In genomic region chr9:63067054-63067406, GRCm38 (mm10) we compare ENCODE assay signal across 19 mouse cellular contexts.
DNase-seq lines count a peak whose midpoint lies in the region; ATAC-seq and TF ChIP-seq lines count a peak whose summit lies in the region.
"Had no signal": no experiment of that assay in that cellular context is flagged by ENCODE, and none has a peak within 500 bp of the region (broad histone marks: within the 10 kb centered on the region; RNA-seq: fewer than 3 reads in every experiment).

No protein-coding gene starts in this region.

- peak; percentile 34; the same call in 1 of the 2 replicates for TF ChIP-seq CTCF in forebrain, postnatal 0 days (IDR thresholded peaks at IDR 0.05; ENCODE audit: low read depth)
- peak; percentile 49 for TF ChIP-seq CTCF in kidney, postnatal 0 days (IDR thresholded peaks at IDR 0.05; ENCODE audit: low read depth)

- ATAC-seq in forebrain, postnatal 0 days, result no peak
- no peak for ATAC-seq in forebrain, embryonic 15.5 days (replicated peaks)
- no peak for ATAC-seq in kidney, postnatal 0 days (replicated peaks; ENCODE audit: low FRiP score, low read depth)
- no peak for ATAC-seq in kidney, embryonic 15.5 days (replicated peaks; ENCODE audit: low FRiP score)
- ATAC-seq in limb, embryonic 15.5 days (ENCODE audit: insufficient number of reproducible peaks, low FRiP score, low TSS enrichment, low read depth), result no peak
- ATAC-seq in monocyte, adult 5-6 weeks (replicated peaks; ENCODE audit: insufficient number of reproducible peaks, low FRiP score, low TSS enrichment, poor library complexity, severe bottlenecking), result no peak

- no peaks in the 10 kb centered on the region for H3K4me1 ChIP-seq in forebrain, postnatal 0 days (ENCODE audit: insufficient read depth)
- peaks cover 4% of the 10 kb centered on the region; the same call in 1 of the 2 replicates for H3K4me1 ChIP-seq in forebrain, embryonic 15.5 days
- 0 out of 2 replicates have a peak, but pooled peaks cover 4% of the 10 kb centered on the region for H3K4me1 ChIP-seq in kidney, postnatal 0 days (replicated peaks; ENCODE audit: insufficient read depth, low read length)
- no peaks in the 10 kb centered on the region for H3K4me1 ChIP-seq in kidney, embryonic 15.5 days
- H3K4me1 ChIP-seq in limb, embryonic 15.5 days, result peaks cover 17% of the 10 kb centered on the region
- H3K4me1 ChIP-seq: neural tube, embryonic 13.5 days had no signal

- H3K27me3 ChIP-seq in forebrain, postnatal 0 days (ENCODE audit: insufficient read depth, low read length), result no peaks in the 10 kb centered on the region
- H3K27me3 ChIP-seq in forebrain, embryonic 15.5 days, result no peaks in the 10 kb centered on the region
- H3K27me3 ChIP-seq in kidney, postnatal 0 days (ENCODE audit: insufficient read depth, low read length), result no peaks in the 10 kb centered on the region
- H3K27me3 ChIP-seq in kidney, embryonic 15.5 days, result no peaks in the 10 kb centered on the region
- H3K27me3 ChIP-seq in limb, embryonic 15.5 days, result no peaks in the 10 kb centered on the region
- H3K27me3 ChIP-seq: embryonic facial prominence, embryonic 15.5 days; limb, embryonic 12.5 days; neural tube, embryonic 13.5 days had no signal

- H3K4me3 ChIP-seq in forebrain, postnatal 0 days (ENCODE audit: low read depth, low read length), result no peak overlapping the region
- H3K4me3 ChIP-seq in forebrain, embryonic 15.5 days, result no peak overlapping the region
- H3K4me3 ChIP-seq in kidney, postnatal 0 days (replicated peaks; ENCODE audit: low read depth, low read length), result no peak overlapping the region
- H3K4me3 ChIP-seq in kidney, embryonic 15.5 days (replicated peaks), result no peak overlapping the region
- no peak overlapping the region for H3K4me3 ChIP-seq in limb, embryonic 15.5 days
- H3K4me3 ChIP-seq: embryonic facial prominence, embryonic 15.5 days; forebrain, embryonic 10.5 days; left cerebral cortex, adult 2 months; limb, embryonic 12.5 days; neural tube, embryonic 13.5 days had no signal

- H3K4me2 ChIP-seq in forebrain, postnatal 0 days (ENCODE audit: low read depth), result no peak overlapping the region
- H3K4me2 ChIP-seq in forebrain, embryonic 15.5 days (replicated peaks), result no peak overlapping the region
- H3K4me2 ChIP-seq in kidney, postnatal 0 days (ENCODE audit: low read length), result no peak overlapping the region
- H3K4me2 ChIP-seq in kidney, embryonic 15.5 days, result no peak overlapping the region
- no peak overlapping the region for H3K4me2 ChIP-seq in limb, embryonic 15.5 days
- H3K4me2 ChIP-seq: embryonic facial prominence, embryonic 15.5 days; limb, embryonic 12.5 days; midbrain, embryonic 11.5 days; neural tube, embryonic 13.5 days had no signal

- 71% methylated on average over 2 of the region's 2 CpGs for WGBS in forebrain, postnatal 0 days
- 68% methylated on average over 2 of the region's 2 CpGs for WGBS in forebrain, embryonic 15.5 days
- WGBS in kidney, postnatal 0 days, result 72% methylated on average over 2 of the region's 2 CpGs
- 70% methylated on average over 2 of the region's 2 CpGs for WGBS in kidney, embryonic 15.5 days
- WGBS in limb, embryonic 15.5 days, result 52% methylated on average over 2 of the region's 2 CpGs

- H3K36me3 ChIP-seq in forebrain, postnatal 0 days (ENCODE audit: insufficient read depth), result no peaks in the 10 kb centered on the region
- H3K36me3 ChIP-seq in forebrain, embryonic 15.5 days, result no peaks in the 10 kb centered on the region
- no peaks in the 10 kb centered on the region for H3K36me3 ChIP-seq in kidney, postnatal 0 days (ENCODE audit: insufficient read depth, low read length)
- no peaks in the 10 kb centered on the region for H3K36me3 ChIP-seq in kidney, embryonic 15.5 days
- H3K36me3 ChIP-seq in limb, embryonic 15.5 days, result no peaks in the 10 kb centered on the region
- H3K36me3 ChIP-seq: embryonic facial prominence, embryonic 15.5 days; forebrain, embryonic 10.5 days; limb, embryonic 12.5 days; neural tube, embryonic 13.5 days had no signal

- DNase-seq in forebrain, postnatal 0 days, result no peak
- DNase-seq in kidney, postnatal 0 days (ENCODE audit: low spot score), result peak; percentile 58
- DNase-seq in 3T3-L1 (ENCODE audit: low read depth, low spot score), result peak; percentile 50
- DNase-seq in thymus, postnatal 10 days (ENCODE audit: low spot score in 2 of 2), result no peak
- DNase-seq: adrenal gland, postnatal 36 days; cerebellum, adult 8-10 months; heart, postnatal 4 days; kidney, postnatal 10 days; thymus, postnatal 14 days had no signal

- H3K27ac ChIP-seq in forebrain, postnatal 0 days (ENCODE audit: low read depth, low read length), result no peak overlapping the region
- no peak overlapping the region for H3K27ac ChIP-seq in forebrain, embryonic 15.5 days (replicated peaks)
- no peak overlapping the region for H3K27ac ChIP-seq in kidney, postnatal 0 days
- H3K27ac ChIP-seq in kidney, embryonic 15.5 days, result no peak overlapping the region
- peak overlapping the region; percentile 77 for H3K27ac ChIP-seq in limb, embryonic 15.5 days
- H3K27ac ChIP-seq: embryonic facial prominence, embryonic 15.5 days; forebrain, embryonic 10.5 days; left cerebral cortex, adult 2 months; limb, embryonic 12.5 days; neural tube, embryonic 13.5 days had no signal

- H3K9ac ChIP-seq in forebrain, postnatal 0 days, result no peak overlapping the region
- no peak overlapping the region for H3K9ac ChIP-seq in forebrain, embryonic 15.5 days (replicated peaks)
- no peak overlapping the region for H3K9ac ChIP-seq in kidney, postnatal 0 days (ENCODE audit: low read depth, low read length)
- H3K9ac ChIP-seq in kidney, embryonic 15.5 days, result no peak overlapping the region
- H3K9ac ChIP-seq in limb, embryonic 15.5 days, result no peak overlapping the region
- H3K9ac ChIP-seq: embryonic facial prominence, embryonic 15.5 days; limb, embryonic 12.5 days; neural tube, embryonic 13.5 days had no signal

- H3K9me3 ChIP-seq in forebrain, postnatal 0 days (ENCODE audit: low read length), result peaks cover 7% of the 10 kb centered on the region; the same call in 1 of the 2 replicates
- 0 out of 2 replicates have a peak, but pooled peaks cover 10% of the 10 kb centered on the region for H3K9me3 ChIP-seq in forebrain, embryonic 15.5 days
- no peaks in the 10 kb centered on the region; the same call in 1 of the 2 replicates for H3K9me3 ChIP-seq in kidney, postnatal 0 days (replicated peaks; ENCODE audit: low read length)
- peaks cover 13% of the 10 kb centered on the region for H3K9me3 ChIP-seq in kidney, embryonic 15.5 days (replicated peaks)
- H3K9me3 ChIP-seq in limb, embryonic 15.5 days, result 0 out of 2 replicates have a peak, but pooled peaks cover 5% of the 10 kb centered on the region
- H3K9me3 ChIP-seq: embryonic facial prominence, embryonic 15.5 days had no signal

Comparison
In these comparisons a context has a peak if more than half of its experiments do, and no peak if none do; other contexts are left out.
1. DNase-seq: peak in kidney, postnatal 0 days (single experiment) and 3T3-L1 (single experiment); none in forebrain, postnatal 0 days (single experiment) and thymus, postnatal 10 days (0 of 2).